Mouse (Mus musculus) brain, embryonic 14.5 days (tissue): ENCODE data around the gene Rap1a.

Experiments used
- CTCF ChIP-seq: fragments of 200-500 bp; IDR thresholded peaks from 2 replicates; pipeline ENCODE4 v1.5.1; 2012; ENCODE audit warnings: inconsistent platforms, mild to moderate bottlenecking, moderate library complexity, borderline replicate concordance; ENCODE audit not compliant: insufficient read depth, insufficient read length; ENCODE audit errors: extremely low read depth
- POLR2A ChIP-seq: fragments of 200-500 bp; IDR thresholded peaks from 2 replicates; pipeline ENCODE4 v1.6.1; 2012; ENCODE audit warnings: mild to moderate bottlenecking, inconsistent platforms, borderline replicate concordance; ENCODE audit not compliant: poor library complexity, insufficient read depth, insufficient read length, severe bottlenecking; ENCODE audit errors: extremely low read depth

DNA sequence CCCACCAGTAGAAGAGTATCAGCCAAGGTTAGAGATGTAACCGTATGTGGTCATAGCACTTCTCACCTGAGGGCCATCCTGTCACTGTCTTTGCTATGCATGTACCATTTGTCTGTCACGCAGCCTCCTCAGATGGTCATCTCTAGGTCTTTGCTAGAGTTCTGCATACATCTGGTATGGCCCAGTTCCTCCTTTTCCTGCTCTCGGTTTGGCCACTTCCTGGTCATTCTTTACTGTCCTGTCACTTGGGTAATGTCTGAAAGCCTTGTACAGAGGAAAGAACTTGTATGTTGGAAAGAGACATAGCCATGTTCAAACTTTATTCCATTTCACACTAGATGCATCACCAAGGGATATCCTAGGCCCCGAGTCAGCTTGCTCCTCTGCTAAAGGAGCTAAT is 38.7 kb upstream of the Rap1a start:
- no peak for TF ChIP-seq CTCF
- no peak for TF ChIP-seq POLR2A
